Comparison of ENCODE assay signal across 11 mouse cellular contexts in genomic region chr3:145951287-145952165, GRCm38 (mm10). TPM values are rescaled to one million over a fixed set of nuclear protein-coding genes. Genes with fewer than 3 reads are reported as not detected.
DNase-seq lines count a peak whose midpoint lies in the region; ATAC-seq and TF ChIP-seq lines count a peak whose summit lies in the region.
"Had no signal": no experiment of that assay in that cellular context is flagged by ENCODE, and none has a peak within 500 bp of the region (broad histone marks: within the 10 kb centered on the region; RNA-seq: fewer than 3 reads in every experiment).

No protein-coding gene starts in this region.

- DNase-seq in gastrocnemius, adult 2 months = peak; percentile 62
- DNase-seq in gastrocnemius, postnatal 10 days = no peak
- DNase-seq in heart, embryonic 10.5 days (ENCODE audit: low spot score) = no peak
- peak; percentile 26 for DNase-seq in lung, postnatal 14 days
- no peak for DNase-seq in kidney, adult 18-20 months
- DNase-seq in cerebellum, postnatal 36 days = no peak
- no peak for DNase-seq in cerebellum, postnatal 14 days
- DNase-seq: kidney, postnatal 14 days had no signal

- no peaks in the 10 kb centered on the region for H3K27me3 ChIP-seq in heart, embryonic 10.5 days (ENCODE audit: insufficient read depth, poor library complexity, severe bottlenecking)

- H3K9me3 ChIP-seq in heart, embryonic 10.5 days = no peaks in the 10 kb centered on the region
- H3K9me3 ChIP-seq: forebrain, embryonic 12.5 days had no signal

- peak; percentile 67 for ATAC-seq in activated CD4-positive, CD25-positive, alpha-beta regulatory T cell, adult 4 months

- H3K4me1 ChIP-seq in heart, embryonic 10.5 days = peaks cover 39% of the 10 kb centered on the region

- intact Hi-C loops in gastrocnemius, adult 2 months (cut with DNase I) = loop anchor here (5.0 kb wide), 1 partner anchor 106 kb away; no protein-coding TSS in a partner anchor

- WGBS in heart, embryonic 10.5 days = 46% methylated on average over 17 of the region's 17 CpGs

- 0 out of 2 replicates have a peak overlapping the region, but pooled peaks have one; percentile 28 for H3K4me3 ChIP-seq in gastrocnemius, adult 2 months
- H3K4me3 ChIP-seq in heart, embryonic 10.5 days = no peak overlapping the region
- H3K4me3 ChIP-seq: forebrain, embryonic 12.5 days; myocyte had no signal

- H3K36me3 ChIP-seq in heart, embryonic 10.5 days = no peaks in the 10 kb centered on the region
- H3K36me3 ChIP-seq: forebrain, embryonic 12.5 days had no signal

- no peak for TF ChIP-seq CTCF in gastrocnemius, adult 2 months (IDR thresholded peaks at IDR 0.05)

- peak overlapping the region; percentile 56; the same call in 1 of the 2 replicates for H3K27ac ChIP-seq in gastrocnemius, adult 2 months
- peak overlapping the region; percentile 67; the same call in 1 of the 2 replicates for H3K27ac ChIP-seq in heart, embryonic 10.5 days
- H3K27ac ChIP-seq: forebrain, embryonic 12.5 days had no signal

RNA-seq across cellular contexts. Expression of gene 2410004B18Rik, which starts 13.7 kb away (rescaled TPM):
- 10 to 100 TPM; 18.2 to 19.6 TPM for total RNA-seq in gastrocnemius, adult 2 months (2021)
- 10 to 100 TPM; 13.8 to 14.0 TPM for total RNA-seq in gastrocnemius, postnatal 10 days (2021)
- polyA plus RNA-seq in activated CD4-positive, CD25-positive, alpha-beta regulatory T cell, adult 4 months (2017; shearing (Covaris generic)) = 10 to 100 TPM; 14.2 to 21.6 TPM
- 43.3 and 55.7 TPM in 2 replicates for polyA plus RNA-seq in heart, embryonic 10.5 days (2016; fragmentation: Nextera tagmentation; extraction: Ambion mirVana)

RNA-seq across cellular contexts. Expression of gene Bcl10, which starts 28.9 kb away (rescaled TPM):
- total RNA-seq in gastrocnemius, adult 2 months (2021) = 1 to 10 TPM; 9.6 to 9.8 TPM
- total RNA-seq in gastrocnemius, postnatal 10 days (2021) = 10 to 100 TPM; 17.3 to 17.4 TPM
- polyA plus RNA-seq in activated CD4-positive, CD25-positive, alpha-beta regulatory T cell, adult 4 months (2017; shearing (Covaris generic)) = 10 to 100 TPM; 51.9 to 53.0 TPM
- 39.1 and 41.1 TPM in 2 replicates for polyA plus RNA-seq in heart, embryonic 10.5 days (2016; fragmentation: Nextera tagmentation; extraction: Ambion mirVana)

RNA-seq across cellular contexts. Expression of gene Syde2, which starts 36.1 kb away (rescaled TPM):
- total RNA-seq in gastrocnemius, adult 2 months (2021) = 1 to 10 TPM in 1 of 2 experiments, under 1 TPM in 1; 0.97 to 1.1 TPM
- 1 to 10 TPM; 2.5 to 2.6 TPM for total RNA-seq in gastrocnemius, postnatal 10 days (2021)
- not detected for polyA plus RNA-seq in activated CD4-positive, CD25-positive, alpha-beta regulatory T cell, adult 4 months (2017; shearing (Covaris generic))
- polyA plus RNA-seq in heart, embryonic 10.5 days (2016; fragmentation: Nextera tagmentation; extraction: Ambion mirVana) = 3.1 and 3.4 TPM in 2 replicates

Comparison
In these comparisons a context has a peak if more than half of its experiments do, and no peak if none do; other contexts are left out.
1. DNase-seq: peak in gastrocnemius, adult 2 months (single experiment) and lung, postnatal 14 days (single experiment); none in gastrocnemius, postnatal 10 days (single experiment), heart, embryonic 10.5 days (single experiment), kidney, adult 18-20 months (single experiment), cerebellum, postnatal 36 days (0 of 2) and cerebellum, postnatal 14 days (0 of 2).